Mouse (Mus musculus) kidney, postnatal 14 days (tissue): ENCODE results near the gene Efna5.

ENCODE experiments used
- DNase-seq: peaks from one replicate; pipeline ENCODE4 v3.0.0; 2022; ENCODE audit warnings: mixed read lengths

Efna5 gene

DNA sequence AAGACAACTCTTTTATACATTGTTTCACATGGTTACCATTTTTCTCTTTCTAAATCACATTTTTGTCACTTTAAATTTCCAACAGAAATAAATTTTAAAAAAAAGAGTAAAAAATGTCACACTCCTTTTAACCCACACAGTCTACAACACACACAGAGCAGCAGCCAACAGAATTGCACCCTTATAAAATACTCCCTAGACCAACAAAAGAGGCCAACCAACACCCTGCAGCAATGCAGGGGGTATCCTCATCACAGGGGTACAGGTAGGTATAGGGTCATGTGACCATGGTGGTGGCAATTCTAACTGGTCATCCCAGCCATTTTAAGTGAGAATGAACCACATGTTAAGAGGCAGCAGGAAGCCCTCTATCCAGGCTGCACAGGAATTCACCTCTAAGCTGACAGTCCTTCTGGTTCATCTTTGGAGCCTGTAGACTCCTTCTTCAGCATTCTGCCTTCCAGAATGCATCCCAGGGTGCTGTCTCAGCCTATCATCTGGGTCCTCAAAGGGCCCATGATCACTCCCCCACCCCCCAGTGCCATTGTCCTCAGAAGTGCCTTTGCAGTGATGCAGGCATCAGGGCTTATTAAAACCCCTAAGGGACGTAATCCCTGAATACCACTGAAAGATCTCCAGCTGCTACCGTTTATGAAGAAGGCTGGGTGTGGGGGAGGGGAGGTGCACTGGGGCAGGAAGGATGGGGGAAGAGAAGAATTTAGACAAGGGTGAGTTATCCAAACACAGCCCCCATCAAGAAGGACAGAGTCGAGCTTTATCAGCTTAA, 28.1 kb downstream of the Efna5 start:
- peak; percentile 4 for DNase-seq

GRCm38 (mm10) chr17:62851268-62851667, 29.8 kb downstream of the Efna5 start:
- DNase-seq, result no peak

GRCm38 (mm10) chr17:62850603-62851002, 30.5 kb downstream of the Efna5 start:
- no peak for DNase-seq

DNA sequence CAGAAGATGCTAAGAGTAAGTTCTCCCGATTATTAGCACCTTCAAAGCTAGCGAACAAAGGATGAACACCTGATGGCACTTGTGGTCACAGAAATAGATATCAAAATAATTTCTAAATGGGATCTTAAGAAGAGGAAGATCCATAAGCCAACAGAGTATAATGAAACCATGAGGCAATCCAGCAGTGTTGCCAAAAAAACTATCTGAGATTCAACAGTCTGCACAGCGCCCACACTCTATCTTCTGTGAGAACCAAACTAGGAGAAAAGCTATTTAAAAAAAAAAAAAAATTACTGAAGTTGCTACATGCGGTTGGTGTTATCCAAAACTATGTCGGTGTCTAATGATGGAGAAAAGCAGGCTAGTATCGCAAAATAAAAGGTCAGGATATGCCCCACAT, 31.4 kb downstream of the Efna5 start:
- DNase-seq, result no peak

DNA sequence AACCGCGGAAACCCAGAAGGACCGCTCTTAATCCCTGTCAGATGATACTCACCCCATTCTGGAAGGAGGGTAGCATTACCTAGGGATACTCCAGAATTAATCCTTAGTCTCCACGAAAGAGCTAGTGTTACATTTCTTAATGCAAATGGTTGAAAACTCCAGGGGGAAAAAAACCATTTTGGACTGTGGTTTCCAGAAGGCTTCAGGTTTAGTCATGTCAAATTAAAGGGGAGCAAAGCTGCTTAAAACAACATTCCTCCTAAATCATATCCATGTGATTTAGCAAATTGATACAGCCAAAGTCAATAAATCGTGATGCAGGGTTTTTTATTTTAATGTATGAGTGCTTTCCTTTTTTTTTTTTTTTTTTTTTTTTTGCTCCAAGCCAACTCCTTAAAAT, 35.5 kb downstream of the Efna5 start:
- no peak for DNase-seq

DNA sequence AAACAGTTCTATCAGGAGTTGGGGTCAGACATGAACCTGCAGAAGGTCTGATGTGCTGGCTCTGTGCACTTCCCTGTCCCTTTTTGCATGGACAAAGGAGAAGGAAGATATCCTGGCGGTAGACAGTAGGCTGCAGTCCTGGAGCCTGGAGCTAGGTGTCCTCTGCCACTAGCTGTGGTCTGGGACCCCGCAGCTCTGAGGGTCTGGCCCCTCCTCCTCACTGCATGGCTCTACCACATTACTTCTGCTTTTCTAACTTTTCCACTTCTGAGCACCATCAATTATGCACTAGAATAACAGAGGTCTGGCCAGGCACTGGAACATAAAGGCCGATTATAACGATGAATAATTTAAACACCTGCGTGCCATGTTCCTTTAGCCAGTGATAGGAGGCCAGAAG, 36.8 kb downstream of the Efna5 start:
- no peak for DNase-seq

- no peak for DNase-seq
Observed at GRCm38 (mm10) chr17:62837336-62837735, 43.8 kb downstream of the Efna5 start.

GRCm38 (mm10) chr17:62836598-62837106, 44.5 kb downstream of the Efna5 start:
- DNase-seq, result no peak

DNA sequence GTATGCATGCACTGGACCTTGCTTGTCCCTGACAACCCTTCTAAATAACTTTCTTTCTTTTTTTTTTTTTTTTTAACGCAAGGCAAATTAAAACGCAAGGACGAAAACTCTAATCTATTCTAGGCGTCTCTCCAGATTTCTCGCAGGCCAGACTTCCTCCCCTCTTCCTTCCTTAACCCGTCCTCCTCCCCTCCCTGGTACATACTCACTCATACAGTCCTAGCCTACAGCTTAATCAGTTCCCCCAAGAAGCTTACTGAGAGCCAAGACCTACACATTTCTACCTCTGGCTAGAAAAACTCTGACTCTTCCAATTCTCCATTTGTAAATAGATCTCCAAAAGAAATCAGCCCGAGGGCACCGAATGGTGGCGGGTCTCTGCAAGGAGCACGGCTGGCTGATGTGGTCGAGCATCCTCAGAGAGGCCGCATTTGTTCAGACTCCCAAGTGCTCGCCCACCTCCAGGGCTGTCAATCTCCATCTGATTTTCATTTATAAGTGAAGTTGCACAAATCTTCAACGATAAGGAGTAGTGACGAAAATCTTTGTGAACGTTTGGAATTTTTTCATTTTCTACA, 48.5 kb downstream of the Efna5 start:
- no peak for DNase-seq

DNA sequence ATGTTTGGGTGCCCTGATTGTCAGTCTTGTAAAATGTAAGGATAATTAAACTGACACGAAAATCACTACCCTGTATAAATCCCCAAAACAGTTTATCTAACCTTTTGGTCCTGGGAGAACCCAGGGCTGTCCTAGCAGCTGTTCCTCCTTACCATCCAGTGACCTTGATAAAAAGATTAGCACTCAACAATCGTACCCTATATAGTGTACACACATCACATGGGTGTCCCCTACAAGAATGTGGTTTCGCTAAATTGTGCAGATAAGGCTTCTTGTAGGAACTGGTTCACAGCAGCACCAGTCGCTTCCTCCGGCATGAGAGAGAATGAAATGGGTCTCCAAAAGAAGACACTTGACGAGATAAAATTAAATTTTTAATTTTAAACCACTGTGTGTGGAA, 53.6 kb downstream of the Efna5 start:
- no peak for DNase-seq

DNA sequence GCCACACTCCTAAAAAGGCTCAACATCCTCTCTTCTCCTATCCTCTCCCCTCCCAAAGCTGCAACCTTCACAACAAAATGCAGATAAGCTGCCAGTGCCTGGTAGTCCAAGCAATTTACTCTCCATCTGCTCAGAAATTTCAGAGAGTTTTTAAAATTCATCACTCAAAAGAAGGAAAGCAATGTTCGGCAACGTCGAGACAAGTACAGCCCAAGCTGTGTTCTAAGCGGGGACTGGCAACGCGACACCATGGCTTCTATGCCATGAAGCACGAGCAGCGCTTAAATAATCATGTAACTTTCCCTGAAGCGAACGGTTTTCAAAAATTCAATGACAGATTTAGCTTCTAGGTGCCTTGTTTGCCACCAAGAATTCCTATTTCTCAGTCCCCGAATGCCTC, 59.9 kb downstream of the Efna5 start:
- no peak for DNase-seq

DNA sequence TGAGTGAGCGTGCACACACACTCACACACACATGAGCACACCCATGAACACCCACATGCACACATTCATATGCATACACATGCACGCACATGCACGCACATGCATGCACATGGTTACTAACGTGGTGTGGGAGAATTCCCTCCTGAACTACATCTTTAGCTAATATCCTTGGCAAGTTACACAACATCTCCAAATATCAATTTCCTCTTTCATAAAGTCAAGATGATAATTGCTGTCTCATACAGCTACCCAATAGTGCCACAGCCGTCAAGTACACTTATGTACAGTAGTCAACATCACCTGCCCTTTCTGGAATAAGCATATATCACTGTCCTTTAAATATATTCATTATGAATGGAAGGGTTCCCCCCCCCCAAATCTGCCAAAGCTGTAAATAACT, 61.2 kb downstream of the Efna5 start:
- DNase-seq, result no peak

GRCm38 (mm10) chr17:62818821-62819220, 62.3 kb downstream of the Efna5 start:
- peak; percentile 28 for DNase-seq

DNA sequence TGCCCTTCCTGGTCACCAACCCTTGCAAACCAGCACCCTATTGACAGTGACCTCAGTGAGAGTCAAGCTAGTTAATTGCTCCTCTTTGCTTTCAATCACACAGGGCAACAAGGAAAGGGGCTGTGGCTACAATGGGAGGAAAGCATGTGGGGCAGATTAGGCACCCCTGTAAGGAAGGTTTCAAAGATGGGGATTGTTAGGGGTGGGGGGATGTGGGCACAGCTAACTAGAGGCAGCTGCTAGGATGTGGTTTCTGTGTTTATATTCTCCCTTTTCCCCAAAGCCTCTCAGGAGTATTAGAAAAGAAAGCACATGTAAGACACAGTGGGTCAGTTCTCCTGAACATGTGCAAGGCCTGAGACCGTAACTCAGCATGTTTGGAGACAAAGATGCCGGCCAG, 62.8 kb downstream of the Efna5 start:
- DNase-seq, result no peak

- DNase-seq, result no peak
Observed at GRCm38 (mm10) chr17:62816879-62817278, 64.2 kb downstream of the Efna5 start.

DNA sequence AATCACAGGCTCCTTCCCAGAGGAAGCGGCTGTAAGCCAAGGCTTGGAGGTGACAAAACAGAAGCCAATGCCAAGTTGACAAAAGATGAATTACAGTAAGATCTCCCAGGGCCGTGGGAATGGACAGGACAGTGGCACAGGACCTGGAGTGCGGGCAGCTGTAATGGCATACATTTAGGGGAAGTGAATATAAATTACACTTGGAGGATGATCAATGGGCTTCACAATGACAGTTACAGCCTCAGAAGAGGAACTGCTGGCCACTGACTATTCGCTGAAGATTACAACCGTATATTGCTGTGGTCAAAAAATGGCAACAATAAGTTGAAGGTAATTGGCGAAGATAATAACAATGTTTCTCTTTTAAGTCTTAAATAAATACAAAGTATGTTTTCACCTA, 67.7 kb downstream of the Efna5 start:
- no peak for DNase-seq

- DNase-seq, result no peak
Observed at GRCm38 (mm10) chr17:62807891-62808290, 73.2 kb downstream of the Efna5 start.

- no peak for DNase-seq
Observed at GRCm38 (mm10) chr17:62806646-62807045, 74.5 kb downstream of the Efna5 start.

GRCm38 (mm10) chr17:62802748-62803147, 78.4 kb downstream of the Efna5 start:
- DNase-seq, result no peak

- no peak for DNase-seq
Observed at GRCm38 (mm10) chr17:62797272-62797671, 83.8 kb downstream of the Efna5 start.

DNA sequence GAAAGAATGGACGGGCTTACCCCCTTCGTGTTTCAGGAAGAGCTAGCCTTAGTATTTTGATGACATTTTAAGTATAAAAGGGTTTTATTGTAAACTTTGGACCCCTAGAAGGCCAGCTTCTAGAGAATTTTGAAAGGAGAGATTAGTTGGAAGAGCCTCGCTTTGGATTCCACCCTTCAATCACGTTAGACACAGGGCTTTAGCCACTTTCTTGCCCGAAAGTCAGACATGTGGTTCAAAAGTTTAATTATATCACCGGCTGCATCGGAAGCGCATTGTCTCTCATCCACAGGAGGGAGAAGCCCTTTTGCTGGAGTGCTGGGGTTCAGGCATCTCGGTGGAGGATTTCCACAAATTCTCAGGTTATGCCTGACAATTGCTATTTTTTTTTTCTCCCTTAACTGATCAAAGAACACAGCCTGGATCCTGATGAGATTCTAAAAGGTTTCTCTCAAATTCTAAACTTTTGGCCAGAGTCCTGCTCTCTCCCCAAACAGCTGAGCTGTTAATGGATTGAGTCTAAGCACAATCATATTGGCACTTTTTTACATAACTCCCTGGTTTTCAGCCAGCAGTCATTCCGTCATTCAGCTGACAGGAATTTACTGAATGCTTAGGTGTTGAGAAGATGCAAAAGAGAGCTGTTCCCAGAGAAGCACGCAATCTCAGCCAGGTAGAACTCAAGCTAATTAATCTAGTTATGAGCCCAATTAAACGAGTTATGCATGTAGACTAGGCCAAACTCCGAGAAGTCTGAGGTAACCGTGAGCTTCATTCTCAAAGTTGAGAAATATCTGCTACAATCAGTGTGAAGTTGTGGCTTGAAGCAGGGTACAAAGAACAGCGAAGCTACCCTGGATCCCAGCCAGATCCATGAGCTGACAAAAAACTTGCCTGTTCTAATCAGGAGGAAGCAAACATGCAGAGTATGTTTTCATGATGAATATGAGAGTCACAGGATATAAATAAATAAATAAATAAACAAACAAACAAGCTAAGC, 91.5 kb downstream of the Efna5 start:
- peak; percentile 19 for DNase-seq

GRCm38 (mm10) chr17:62788783-62789182, 92.3 kb downstream of the Efna5 start:
- no peak for DNase-seq

DNA sequence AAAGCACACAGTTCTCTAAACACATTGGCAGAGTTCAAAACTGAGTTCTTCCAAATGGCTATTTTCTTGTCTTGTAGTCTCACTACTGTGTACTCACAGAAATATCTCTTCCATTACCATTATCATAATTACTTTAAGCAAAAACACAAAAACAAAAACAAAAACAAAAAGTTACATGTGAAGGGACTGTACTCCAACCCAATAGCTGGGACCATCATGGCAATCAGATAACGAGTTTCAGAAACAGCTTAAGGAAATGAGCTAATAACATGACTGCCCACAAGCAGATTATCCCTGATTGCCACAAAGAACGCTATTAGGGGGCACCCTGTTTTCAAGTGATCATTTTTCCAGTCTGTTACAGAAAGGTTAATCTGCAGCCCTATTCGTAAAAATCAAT, 93.3 kb downstream of the Efna5 start:
- no peak for DNase-seq

- no peak for DNase-seq
Observed at GRCm38 (mm10) chr17:62786602-62786907, 94.6 kb downstream of the Efna5 start.
